Mouse (Mus musculus) brain, embryonic 14.5 days (tissue): ENCODE measurements at regions not wholly inside any gene's neighbourhood (a gene's known extent, or its start where the extent isn't known, plus 50 kb on each side); places are given as distances from the start of the nearest gene placed in this dataset.

Experiments used
- CTCF ChIP-seq: fragments of 200-500 bp; IDR thresholded peaks from 2 replicates; pipeline ENCODE4 v1.5.1; 2012; ENCODE audit warnings: inconsistent platforms, mild to moderate bottlenecking, moderate library complexity, borderline replicate concordance; ENCODE audit not compliant: insufficient read depth, insufficient read length; ENCODE audit errors: extremely low read depth
- POLR2A ChIP-seq: fragments of 200-500 bp; IDR thresholded peaks from 2 replicates; pipeline ENCODE4 v1.6.1; 2012; ENCODE audit warnings: mild to moderate bottlenecking, inconsistent platforms, borderline replicate concordance; ENCODE audit not compliant: poor library complexity, insufficient read depth, insufficient read length, severe bottlenecking; ENCODE audit errors: extremely low read depth

GRCm38 (mm10) chr2:147974776-147975175 is 72.0 kb downstream of the Foxa2 start:
- TF ChIP-seq CTCF = no peak
- TF ChIP-seq POLR2A = no peak
